Mouse (Mus musculus): ENCODE measurements around the gene Zfyve28.

Gene Zfyve28

DNA sequence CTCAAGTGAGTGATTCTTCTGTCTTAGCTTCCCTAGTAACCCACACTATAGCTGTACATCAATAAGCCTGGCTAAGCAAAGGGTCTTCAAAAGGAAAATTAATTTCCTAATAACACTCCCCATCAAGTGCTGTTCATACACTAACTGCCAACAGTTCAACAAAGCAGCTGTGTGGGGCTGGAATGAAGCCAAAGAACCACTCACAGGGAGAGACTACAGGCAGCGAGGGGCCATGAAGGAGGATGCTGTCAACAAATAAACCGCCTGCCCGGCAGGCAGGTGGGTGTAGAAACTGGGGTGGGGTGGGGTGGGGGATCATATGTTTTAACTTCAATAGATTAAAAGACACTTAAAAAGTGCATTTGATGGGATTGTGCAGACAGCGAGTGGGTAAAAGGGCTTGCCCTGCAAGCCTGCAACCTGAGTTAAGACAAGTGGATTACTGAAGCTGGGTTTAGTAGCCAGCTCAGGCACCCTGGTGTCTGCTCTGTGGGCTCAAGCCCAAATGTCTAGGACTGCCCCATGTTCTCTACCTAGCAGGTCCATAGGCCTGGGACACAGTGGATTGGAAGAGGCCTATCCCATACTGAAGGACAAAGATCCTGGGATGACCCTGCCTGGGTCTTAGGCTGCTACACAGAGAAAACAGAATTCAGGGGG, 35.8 kb downstream of the Zfyve28 start:
- DNase-seq (ENCODE audit: low read depth, low spot score) = no peak

DNA sequence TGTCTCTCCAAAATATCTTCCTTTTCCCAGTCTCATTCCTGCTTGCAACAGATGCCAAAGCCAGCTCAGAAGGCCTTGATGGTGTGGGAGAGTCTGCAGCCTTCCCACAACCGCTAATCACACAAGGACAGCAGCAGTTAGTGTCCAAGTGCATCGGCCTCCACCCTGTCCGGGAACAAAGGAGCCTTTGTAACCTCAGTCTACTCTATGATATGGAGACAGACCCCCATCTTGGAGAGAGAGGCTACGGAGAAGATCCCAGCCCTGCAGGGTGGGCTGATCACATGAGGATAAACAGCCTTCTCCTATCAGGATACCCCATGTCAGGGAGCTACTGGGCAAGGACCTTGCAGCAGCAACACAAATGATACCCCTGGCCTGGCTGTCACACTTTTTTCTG, 36.5 kb downstream of the Zfyve28 start:
- DNase-seq (ENCODE audit: low read depth, low spot score) = no peak

DNA sequence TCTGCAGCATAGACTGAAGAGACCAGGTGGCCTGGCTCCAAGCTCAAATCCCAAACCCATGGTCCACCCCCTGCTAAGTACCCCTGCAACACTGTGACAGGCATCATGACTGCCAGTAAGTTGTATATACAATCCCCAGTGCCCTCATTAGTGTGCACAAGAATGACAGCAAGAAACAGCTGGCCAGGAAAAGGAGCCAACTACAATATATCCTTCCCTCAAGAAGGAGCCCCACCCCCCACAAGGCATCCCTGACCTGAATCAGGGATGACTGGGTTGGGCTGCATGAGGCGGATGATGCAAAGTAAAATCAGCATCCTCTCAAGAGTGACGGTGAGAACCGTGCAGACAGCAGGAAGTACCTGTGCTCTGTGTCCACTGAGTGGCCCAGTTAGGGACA, 38.2 kb downstream of the Zfyve28 start:
- DNase-seq (ENCODE audit: low read depth, low spot score) = no peak

DNA sequence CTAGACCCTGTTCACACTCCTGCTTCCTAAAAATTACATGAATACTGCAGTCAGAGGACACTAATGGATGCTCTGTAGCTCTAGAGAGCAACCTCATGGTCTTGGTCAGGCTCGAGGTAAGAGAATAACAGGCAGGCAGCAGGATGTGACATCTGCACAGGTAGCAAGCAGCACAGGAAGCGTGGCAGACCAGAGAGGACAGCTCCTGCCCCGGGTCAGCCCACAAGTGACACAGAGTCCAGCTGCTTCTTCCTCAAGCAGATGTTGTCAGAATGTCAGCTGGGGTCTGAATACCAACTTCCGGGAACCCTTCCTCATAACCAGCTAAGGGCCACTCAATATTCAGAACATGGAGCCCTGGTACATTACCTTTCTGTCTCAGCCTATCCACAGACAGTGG, 39.1 kb downstream of the Zfyve28 start:
- DNase-seq (ENCODE audit: low read depth, low spot score) = no peak

DNA sequence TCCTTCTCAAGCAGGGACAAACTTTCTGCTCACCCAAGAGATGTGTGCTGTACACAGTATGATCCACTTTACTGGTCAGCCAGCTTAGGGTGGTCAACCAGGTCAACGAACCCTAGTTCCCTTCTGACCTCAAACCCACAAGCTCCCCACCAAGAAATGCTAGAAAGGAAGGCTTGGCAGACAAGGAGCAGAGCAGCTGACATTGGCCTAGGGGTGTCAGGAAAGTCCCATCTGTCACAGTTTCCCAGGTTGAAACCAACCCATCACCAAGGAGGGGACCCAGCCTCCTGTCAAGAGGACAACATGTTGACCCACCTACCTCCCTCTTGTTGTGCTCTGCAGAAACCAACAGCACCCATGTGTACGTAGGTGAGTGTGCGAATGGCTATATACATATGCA, 41.8 kb downstream of the Zfyve28 start:
- no peak for DNase-seq (ENCODE audit: low read depth, low spot score)

DNA sequence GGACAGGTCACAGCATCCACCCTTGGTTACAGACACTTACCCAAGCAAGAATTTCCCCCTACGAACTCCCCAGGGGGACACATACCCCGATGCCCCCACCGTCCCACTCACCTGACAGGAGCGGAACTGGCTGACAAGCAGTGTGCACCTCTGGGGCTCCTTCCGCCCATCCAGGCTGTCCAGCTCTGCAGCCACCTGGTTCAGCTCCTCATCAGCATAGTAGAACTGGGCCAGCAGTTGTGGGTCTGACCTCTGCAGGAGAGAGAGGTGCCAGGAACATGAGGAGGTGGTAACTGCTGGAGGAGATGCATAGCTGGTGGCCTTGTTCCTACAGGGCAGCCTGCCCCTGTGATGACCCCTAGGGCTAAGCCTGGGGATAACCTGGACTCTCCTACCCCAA, 45.2 kb downstream of the Zfyve28 start:
- DNase-seq (ENCODE audit: low read depth, low spot score) = no peak

DNA sequence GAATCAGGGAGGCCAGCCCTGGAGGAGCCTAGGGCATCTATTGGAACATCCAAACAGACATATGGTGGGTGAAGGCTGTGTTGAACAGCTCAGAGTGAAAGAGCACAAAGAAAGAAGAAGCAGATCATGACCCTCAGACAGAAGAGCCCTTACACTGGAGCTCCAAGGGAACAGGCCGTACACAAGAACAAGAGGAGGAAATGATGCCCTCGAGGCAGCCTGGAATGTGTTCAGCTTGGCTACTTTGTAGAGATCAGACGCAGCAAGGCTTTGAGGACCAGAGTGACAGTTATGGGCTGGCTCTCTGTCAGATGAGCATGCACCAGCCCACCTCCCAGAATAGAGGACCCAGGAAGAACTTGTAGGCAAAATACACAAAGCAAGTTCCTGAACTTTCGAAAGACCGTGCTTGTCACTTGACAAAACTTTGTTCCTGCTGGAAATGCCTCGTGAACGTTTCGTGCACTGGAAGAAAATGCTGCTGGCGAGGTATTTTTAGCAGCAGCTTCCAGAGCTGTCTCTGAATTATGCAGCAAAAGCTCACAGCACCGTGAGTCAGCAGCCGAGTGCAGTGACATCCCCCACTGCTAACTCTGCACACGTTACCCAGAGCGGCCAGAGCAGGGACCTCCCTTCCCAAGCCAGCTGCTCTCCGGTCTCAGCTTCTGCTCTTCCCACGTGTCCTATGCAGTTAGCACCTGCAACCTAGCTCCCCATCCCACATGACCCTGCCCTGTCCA, 45.9 kb downstream of the Zfyve28 start:
- no peak for DNase-seq (ENCODE audit: low read depth, low spot score)

DNA sequence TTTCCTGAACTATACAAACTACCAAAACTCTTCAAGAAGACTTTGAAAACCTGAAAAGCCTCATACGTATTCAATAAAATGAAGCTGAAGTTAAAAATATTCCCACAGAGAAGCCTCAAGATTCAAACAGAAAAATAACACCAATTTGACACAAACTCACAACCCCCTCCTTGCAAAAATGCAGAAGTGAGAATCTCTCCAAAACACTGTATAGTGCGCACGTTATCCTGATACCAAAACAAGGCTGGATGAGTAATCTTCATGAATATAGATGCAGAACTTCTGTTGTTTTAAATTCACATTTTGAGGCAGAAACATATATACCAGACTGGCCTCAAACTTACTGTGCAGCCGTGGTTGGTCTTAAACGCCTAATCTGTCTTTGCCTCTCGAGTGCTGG, 49.8 kb downstream of the Zfyve28 start:
- no peak for DNase-seq (ENCODE audit: low read depth, low spot score)

DNA sequence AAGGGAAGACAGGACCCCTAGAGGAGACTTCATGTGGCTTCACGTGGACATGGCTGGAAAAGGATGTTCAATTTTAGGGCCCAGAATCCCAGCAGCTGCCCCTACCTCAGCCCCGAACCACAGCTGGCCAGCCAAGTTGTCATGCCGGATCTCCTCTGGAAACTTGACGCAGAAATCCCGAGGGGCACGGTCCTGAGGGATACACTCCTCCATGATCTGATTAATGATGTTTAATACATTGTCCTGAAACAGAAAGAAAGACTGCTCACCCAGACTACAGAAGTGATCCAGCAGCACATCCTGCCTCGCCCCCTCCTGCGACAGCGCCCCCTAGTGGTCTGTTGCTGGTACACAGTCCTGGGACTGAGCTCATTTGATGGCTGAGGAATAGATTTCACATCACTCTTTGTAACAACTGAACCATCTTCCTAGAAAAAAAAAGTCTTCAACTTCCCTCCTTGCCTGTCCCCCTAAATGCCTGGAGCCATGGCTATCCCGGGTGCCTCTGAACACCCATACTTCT, 52.3 kb downstream of the Zfyve28 start:
- peak; percentile 58 for DNase-seq (ENCODE audit: low read depth, low spot score)

DNA sequence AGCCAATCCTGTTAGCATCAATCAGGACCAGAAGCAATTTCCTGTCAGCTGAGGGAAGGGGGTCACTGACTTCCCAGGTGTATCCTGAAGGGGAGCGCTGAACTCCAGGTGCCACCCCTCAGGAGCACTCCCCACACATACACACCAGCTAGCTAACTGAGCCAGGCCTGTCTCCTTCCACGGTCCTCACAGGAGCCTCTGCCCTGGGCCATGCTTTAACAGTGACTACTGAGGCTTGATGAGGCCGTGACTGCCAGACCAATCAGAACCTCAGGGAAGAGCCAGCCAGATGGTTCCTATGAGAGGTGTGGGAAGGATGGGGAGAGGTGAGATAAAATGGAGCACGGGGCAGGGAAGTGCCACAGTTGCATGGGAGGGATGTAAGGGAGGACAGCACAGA, 53.2 kb downstream of the Zfyve28 start:
- no peak for DNase-seq (ENCODE audit: low read depth, low spot score)

DNA sequence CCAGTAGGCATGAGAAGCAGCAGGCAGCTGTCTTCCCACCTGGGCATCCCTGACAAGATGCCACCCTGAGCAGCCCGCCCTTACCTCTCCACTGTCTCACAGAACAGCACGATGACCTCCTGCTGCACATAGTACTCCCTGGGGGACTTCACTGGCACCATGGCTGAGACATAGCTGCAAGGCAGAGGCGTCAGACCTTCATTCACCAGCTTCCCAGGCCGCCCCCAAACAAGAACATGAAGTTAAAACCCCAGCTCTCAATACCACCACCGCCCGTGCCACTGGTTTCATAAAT, 55.1 kb downstream of the Zfyve28 start:
- DNase-seq (ENCODE audit: low read depth, low spot score) = no peak

DNA sequence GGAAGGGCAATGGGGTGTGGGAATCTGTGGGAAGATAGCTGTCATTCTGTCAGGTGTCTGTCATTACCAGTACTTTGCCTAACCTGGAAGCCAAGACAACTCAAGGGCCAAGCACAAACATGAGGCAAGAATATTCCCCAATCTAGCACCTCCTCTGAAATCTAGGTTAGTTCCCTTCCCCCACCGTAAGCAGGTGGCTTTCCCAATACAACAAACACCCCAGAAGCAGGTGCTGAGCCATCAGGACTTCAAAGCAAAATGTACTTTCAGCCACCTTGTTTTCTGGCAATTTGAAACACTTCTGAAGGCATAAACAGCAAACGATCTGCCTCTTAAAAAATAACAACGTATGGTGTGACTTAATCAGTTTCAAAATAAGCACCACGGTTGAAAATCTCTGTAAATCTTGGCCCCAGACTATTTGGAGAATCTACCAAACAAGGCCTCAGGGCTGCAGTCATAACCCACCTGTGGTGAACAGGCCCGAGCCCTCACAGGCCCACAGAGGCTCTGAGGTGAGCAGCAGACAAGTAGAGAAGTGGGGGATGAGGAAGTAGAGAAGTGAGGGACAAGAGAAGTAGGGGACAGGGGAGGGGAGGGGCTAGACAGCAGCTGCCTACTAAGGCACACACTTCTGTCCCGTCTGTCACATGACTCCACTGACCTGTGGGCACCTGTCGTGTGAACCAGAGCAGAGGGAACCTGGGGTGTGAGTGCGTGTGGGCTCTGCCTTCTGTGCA, 55.6 kb downstream of the Zfyve28 start:
- no peak for DNase-seq (ENCODE audit: low read depth, low spot score)

DNA sequence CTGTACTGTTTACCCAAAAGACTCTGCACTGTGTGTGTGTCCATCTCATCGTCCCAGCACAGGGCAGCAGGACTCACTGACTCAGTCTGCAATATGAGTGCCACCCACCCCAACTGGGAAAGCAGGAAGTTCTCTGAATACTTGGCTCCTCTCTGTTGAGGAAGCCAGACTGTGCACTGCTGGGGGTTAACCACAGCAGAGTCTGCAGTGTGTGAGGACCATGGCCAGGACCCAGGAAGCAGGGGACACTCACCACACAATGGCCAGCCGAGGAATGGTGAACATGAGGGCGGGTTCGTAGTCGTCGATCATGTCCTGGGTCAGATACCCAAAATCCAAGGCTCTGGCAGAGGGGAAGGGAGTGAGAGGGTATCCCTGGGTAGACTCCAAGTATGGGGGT, 56.3 kb downstream of the Zfyve28 start:
- DNase-seq (ENCODE audit: low read depth, low spot score) = no peak

DNA sequence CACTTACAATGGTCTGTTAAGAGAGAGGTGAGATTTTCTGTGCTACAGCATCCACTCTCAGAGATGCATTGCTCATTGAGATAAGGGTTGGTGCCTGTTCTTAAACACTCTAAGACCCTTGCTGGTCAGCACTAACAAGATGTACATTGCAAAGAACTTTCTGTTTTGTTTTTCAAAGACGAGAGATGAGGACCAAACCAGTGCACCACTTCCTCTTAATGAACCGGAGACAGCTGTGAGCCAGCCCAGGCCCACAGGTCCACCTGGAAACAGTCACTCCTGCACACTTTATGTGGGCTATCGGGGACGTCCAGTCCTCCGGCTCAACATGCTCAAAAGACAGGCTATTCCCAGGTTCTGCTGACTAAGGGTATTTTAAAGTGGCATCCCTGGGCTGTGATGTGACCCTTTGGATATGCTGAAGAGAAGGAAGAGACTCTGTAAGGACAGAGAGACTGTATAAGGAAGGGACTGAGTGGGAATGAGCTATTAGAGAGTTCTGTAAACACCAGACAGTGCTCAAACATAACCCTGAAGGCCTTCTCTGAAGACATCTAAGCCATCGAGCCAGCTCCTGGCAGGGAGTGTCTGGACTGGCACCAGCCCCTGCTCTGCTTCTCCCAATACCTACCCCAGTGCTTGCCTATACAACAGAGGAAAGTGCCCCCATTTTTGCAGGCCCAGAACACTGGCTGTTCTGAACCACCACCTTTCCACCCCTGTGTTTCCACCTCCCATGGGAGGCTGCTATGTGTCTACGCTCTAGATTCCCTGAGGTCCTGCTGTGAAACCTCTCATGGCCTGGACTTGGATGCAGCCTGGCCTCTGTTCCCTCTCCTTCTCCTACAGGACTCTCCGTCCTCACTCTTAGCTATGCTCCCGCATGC, 57.4 kb downstream of the Zfyve28 start:
- no peak for DNase-seq (ENCODE audit: low read depth, low spot score)

DNA sequence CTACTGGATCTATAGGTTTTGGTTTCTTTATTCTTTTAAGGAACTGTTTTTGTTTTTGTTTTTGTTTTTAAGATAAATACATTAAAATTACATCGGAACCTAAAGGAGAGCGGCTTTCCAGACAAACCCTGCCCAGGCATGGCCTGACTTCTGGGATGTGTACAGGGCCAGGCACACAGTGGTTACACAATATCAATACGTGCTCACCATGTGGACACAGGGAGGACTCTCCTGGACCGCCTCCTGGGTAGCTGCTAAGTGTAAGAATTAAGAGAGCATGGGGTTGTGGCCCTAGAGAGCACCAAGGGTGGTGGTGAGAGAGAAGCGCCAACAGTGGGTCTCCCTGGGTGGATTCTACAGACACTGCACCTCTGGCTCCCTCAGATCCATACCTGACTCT, 58.7 kb downstream of the Zfyve28 start:
- DNase-seq (ENCODE audit: low read depth, low spot score) = no peak

DNA sequence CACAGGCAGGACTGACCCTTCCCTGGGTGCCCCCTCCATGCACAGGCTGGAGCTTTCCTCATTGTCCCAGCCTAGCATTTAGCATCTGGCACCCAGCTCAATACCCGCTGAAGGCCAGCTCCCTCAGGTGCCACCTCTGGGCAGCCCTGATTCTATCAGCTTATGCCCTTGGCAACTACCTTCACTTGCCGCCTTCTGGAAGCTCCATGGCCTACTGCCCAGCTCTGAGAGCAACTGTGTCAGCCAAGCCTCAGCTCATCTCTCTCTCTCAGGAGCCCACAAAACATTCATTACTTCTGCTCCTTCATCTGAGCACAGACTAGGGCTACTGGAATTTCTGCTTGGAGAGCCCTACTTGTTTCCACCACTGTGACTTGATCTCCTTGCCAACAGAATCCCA, 62.7 kb downstream of the Zfyve28 start:
- no peak for DNase-seq (ENCODE audit: low read depth, low spot score)

DNA sequence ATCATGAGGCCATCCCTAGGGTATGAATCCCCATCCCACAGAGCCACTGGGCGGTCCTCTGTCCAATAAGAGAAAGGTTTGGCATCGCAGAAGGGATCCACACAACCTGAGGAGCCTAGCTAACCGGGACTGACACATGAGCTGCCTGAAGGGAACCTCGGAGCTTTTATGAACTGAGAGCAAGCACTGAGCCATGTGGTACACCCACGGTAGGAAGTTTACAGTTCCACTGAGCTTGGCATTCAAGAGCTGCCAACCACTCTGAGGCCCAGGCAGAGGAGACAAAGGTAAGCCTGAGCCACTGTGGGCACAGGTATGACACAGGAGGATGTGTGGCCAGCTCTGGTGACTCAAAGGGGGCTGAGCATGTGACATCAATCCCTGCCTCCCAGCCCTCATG, 63.7 kb downstream of the Zfyve28 start:
- no peak for DNase-seq (ENCODE audit: low read depth, low spot score)

DNA sequence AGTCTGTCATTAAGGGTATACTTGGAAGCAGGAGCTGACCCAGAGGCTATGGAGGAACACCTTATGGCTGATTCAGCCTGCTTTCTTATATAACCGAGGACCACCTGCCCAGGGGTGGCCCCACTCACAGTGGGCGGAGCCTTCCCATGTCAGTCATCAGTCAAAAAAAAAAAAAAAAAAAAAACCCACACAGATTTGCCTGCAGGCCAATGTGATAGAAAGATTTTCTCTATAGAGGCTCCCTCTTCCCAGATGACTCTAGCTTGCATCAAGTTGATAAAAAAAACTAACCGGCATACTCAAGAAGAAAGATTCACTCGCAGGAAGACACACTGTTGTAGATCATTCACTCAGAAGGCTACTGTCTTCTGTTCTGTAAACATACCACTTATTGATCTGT, 68.2 kb downstream of the Zfyve28 start:
- DNase-seq (ENCODE audit: low read depth, low spot score) = no peak

DNA sequence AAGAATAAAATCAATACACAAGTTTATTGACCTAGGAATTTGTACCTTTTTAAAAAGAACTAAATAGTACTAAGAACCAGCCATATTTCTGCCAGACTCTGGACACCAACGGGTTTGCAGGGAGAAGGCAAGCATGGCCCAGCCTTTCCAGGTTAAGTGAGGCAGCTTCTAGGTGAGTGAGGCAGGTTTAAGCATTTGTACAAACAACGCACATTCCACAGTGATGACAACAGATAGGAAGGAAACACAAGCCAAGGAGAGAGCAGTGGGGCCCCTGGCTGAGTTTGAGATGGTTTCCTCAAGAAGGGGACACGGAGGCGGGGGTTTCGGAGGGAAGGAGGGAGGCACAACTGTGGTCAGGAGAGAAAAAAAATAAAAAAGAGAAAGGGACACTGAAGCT, 69.6 kb downstream of the Zfyve28 start:
- DNase-seq (ENCODE audit: low read depth, low spot score) = no peak

DNA sequence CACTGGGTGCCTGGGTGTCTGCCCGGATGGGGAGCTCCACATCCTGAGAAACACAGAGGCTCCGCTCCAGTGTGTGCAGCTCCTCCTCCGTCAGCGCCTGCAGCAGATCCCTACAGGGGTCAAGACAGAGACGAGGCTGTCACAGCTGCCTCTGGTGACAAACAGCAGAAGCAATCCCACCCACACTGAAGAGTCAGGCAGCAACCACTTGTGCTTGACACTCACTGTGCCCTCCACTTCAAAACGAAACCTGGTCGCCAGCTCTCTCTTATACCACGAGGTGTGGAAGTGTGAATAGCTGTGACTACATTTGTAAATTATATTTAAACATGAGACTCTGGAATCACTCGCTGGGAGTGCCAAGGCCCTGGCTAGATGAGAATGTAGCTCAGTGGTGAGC, 70.5 kb downstream of the Zfyve28 start:
- no peak for DNase-seq (ENCODE audit: low read depth, low spot score)

DNA sequence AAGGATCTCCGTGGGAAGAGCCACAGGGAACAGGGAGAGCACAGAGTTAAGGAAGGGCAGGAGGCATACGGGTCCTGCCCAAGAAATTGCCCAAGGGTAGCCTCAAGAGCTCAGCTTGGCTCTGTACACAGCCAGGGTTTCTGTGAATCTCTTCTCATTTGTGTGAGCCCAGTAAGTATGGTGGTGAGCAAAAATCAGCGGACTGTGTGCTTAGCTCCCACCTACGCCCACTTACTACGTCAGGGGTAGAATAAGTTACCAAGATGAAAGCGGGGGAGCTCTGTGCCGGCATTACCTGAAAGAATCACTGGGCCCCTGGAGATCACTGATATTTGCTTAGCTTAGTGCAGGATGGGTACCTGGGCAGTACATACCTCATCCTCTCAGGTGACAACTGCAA, 72.2 kb downstream of the Zfyve28 start:
- no peak for DNase-seq (ENCODE audit: low read depth, low spot score)

DNA sequence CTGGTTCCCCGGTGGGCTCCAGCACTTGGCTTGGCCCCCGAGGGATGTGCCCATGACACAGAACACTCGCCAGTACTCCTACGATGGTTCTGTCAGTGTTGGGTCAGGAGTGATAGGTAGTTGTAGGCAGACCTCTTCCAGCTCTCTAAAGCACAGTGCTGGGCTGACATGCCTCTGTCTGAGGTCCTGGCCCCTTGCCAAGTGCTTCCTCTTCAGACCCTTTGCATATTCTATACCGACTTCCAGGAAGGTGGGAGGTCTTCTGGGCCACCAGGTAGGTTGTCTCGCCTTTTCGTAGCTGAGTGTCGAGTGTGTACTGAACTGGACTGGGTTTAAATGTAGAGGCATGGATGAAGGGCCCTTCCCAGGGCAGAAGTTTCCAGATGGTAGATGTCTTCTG, 74.6 kb downstream of the Zfyve28 start:
- peak; percentile 11 for DNase-seq (ENCODE audit: low read depth, low spot score)
